Mouse (Mus musculus) left cerebral cortex, adult 9 months (tissue): ENCODE data around the gene Cdh12.
A peak's percentile ranks its signal among the peaks of the same experiment; 100 is the strongest.
"Not testable (repeated sequence)": the region's sequence is repeated elsewhere in the genome, so short reads cannot be mapped to it uniquely, and the experiment has no call there.

Experiments
- DNase-seq, 2 experiments: peaks; one replicate each; pipeline ENCODE4 v3.0.0; 2022; ENCODE audit warnings: low spot score in 2 of 2

The Cdh12 gene

GRCm38 (mm10) chr15:20448861-20449663, at the start of gene Cdh12:
TSS of gene Cdh12 (plus strand) at chr15:20449265.
- peak in 1 of 2 experiments; percentile 44 for DNase-seq

- no peak for DNase-seq
Measured at GRCm38 (mm10) chr15:20403596-20403995, 45.5 kb upstream of the Cdh12 start.

GRCm38 (mm10) chr15:20413397-20413796, 35.7 kb upstream of the Cdh12 start:
- peak in 1 of 2 experiments; percentile 10 for DNase-seq

GRCm38 (mm10) chr15:20436356-20436755, 12.7 kb upstream of the Cdh12 start:
- no peak for DNase-seq

- DNase-seq: no peak
Measured at GRCm38 (mm10) chr15:20450558-20450957, 1.5 kb downstream of the Cdh12 start.

- no peak for DNase-seq
Measured at GRCm38 (mm10) chr15:20458508-20458907, 9.4 kb downstream of the Cdh12 start.

- DNase-seq: peak in 1 of 2 experiments; percentile 32
Measured at GRCm38 (mm10) chr15:20462500-20462899, 13.4 kb downstream of the Cdh12 start.

GRCm38 (mm10) chr15:20463601-20464000, 14.5 kb downstream of the Cdh12 start:
- DNase-seq: no peak

GRCm38 (mm10) chr15:20550979-20551378, 101.9 kb downstream of the Cdh12 start:
- DNase-seq: no peak

- DNase-seq: no peak
Measured at GRCm38 (mm10) chr15:20571012-20571411, 121.9 kb downstream of the Cdh12 start.

- DNase-seq: no peak
Measured at GRCm38 (mm10) chr15:20582567-20583075, 133.6 kb downstream of the Cdh12 start.

- DNase-seq: no peak
Measured at GRCm38 (mm10) chr15:20591599-20591998, 142.5 kb downstream of the Cdh12 start.

GRCm38 (mm10) chr15:20605751-20606150, 156.7 kb downstream of the Cdh12 start:
- DNase-seq: not testable (repeated sequence)

- DNase-seq: peak in 1 of 2 experiments; percentile 27
Measured at GRCm38 (mm10) chr15:20634593-20634992, 185.5 kb downstream of the Cdh12 start.

GRCm38 (mm10) chr15:20639155-20639554, 190.1 kb downstream of the Cdh12 start:
- no peak for DNase-seq

GRCm38 (mm10) chr15:20642905-20643414, 193.9 kb downstream of the Cdh12 start:
- no peak for DNase-seq

GRCm38 (mm10) chr15:20660221-20660620, 211.2 kb downstream of the Cdh12 start:
- DNase-seq: no peak

GRCm38 (mm10) chr15:20666650-20667049, 217.6 kb downstream of the Cdh12 start, which contains the start of gene Acot10:
TSS of gene Acot10 (minus strand) at chr15:20666750.
- no peak for DNase-seq

GRCm38 (mm10) chr15:20667350-20667749, 218.3 kb downstream of the Cdh12 start:
- no peak for DNase-seq

- no peak for DNase-seq
Measured at GRCm38 (mm10) chr15:20667989-20668388, 218.9 kb downstream of the Cdh12 start.

GRCm38 (mm10) chr15:20669507-20669906, 220.4 kb downstream of the Cdh12 start:
- not testable (repeated sequence) for DNase-seq

- DNase-seq: no peak
Measured at GRCm38 (mm10) chr15:20682719-20683118, 233.7 kb downstream of the Cdh12 start.

- no peak for DNase-seq
Measured at GRCm38 (mm10) chr15:20684200-20684599, 235.1 kb downstream of the Cdh12 start.
